Mouse (Mus musculus): ENCODE data around the gene Tgds. TPM values are rescaled to one million over a fixed set of nuclear protein-coding genes. Genes with fewer than 3 reads are reported as not detected.

Gene Tgds
- polyA plus RNA-seq, 1 experiment = 8.3 TPM

DNA sequence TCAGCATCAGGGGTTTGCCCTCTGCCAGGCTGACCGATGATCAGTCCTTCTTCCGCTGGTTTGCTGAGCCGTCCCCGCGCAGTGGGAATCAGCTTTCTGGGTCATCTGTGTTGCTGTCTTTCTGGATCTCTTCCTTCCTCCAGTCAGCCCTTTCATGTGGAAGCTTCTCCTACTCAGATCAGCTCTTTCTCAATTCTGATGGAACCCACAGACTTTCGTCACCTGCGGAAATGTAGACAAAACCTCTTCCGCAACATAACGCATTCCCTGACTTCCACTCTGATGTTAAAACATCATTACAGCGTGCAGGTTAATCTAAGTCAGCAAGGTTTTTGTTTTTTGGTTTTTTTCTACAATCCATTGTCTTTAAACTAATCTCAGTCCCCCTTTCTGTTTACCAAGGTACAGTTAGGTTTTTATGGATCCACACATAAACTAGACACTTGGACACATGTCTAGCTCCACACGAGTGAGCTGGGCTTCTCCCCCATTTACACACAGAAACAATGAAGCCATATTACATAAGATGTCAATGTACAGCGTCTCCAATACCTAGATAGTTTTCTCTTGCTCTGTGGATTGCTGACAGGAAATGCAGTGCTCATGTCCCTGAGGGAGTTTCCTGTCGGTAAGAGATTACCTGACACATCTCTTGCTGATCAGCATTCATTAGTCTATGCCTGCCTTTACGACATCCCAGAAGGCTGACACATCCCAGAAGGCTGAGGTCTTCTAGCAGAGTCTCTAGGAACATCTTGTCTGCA, 31.1 kb downstream of the Tgds start:
- TF ChIP-seq POLR2A (IDR thresholded peaks at IDR 0.05; ENCODE audit: extremely low read depth, insufficient read depth, low read length) (no peak), CTCF (IDR thresholded peaks at IDR 0.05; ENCODE audit: extremely low read depth, insufficient read depth, low read length) (no peak)
- no peaks in the 10 kb centered on the region for H3K4me1 ChIP-seq (ENCODE audit: control insufficient read depth, insufficient read depth, low read length)

DNA sequence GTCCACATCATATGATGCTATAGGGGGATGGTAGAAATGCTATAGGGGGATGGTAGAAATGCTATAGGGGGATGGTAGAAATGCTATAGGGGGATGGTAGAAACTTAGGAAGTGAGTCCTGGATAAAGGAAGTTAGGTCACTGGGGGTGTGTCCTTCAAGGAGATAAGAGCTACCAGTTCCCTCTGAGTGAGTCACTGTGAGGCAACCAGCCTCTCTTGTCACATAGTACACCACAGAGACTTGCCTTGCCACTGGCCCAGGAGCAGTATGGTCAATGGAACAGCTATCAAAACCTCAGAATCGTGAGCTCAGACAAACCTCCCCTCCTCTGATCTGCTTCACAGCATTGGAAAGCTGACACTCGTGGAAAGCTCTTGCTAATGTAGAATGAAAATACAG, 34.3 kb downstream of the Tgds start:
- Histone ChIP-seq H3K4me3 (ENCODE audit: insufficient read depth, low read length) (no peak overlapping the region), H3K4me1 (ENCODE audit: control insufficient read depth, insufficient read depth, low read length) (no peaks in the 10 kb centered on the region), H3K27ac (ENCODE audit: insufficient read depth, low read length) (no peak overlapping the region)
- TF ChIP-seq CTCF (IDR thresholded peaks at IDR 0.05; ENCODE audit: extremely low read depth, insufficient read depth, low read length) (no peak), POLR2A (IDR thresholded peaks at IDR 0.05; ENCODE audit: extremely low read depth, insufficient read depth, low read length) (no peak)

More for the DNA sequence above, 31.1 kb downstream of the Tgds start:
- no peak overlapping the region for H3K27ac ChIP-seq (ENCODE audit: insufficient read depth, low read length)
- H3K4me3 ChIP-seq (ENCODE audit: insufficient read depth, low read length) = no peak overlapping the region

DNA sequence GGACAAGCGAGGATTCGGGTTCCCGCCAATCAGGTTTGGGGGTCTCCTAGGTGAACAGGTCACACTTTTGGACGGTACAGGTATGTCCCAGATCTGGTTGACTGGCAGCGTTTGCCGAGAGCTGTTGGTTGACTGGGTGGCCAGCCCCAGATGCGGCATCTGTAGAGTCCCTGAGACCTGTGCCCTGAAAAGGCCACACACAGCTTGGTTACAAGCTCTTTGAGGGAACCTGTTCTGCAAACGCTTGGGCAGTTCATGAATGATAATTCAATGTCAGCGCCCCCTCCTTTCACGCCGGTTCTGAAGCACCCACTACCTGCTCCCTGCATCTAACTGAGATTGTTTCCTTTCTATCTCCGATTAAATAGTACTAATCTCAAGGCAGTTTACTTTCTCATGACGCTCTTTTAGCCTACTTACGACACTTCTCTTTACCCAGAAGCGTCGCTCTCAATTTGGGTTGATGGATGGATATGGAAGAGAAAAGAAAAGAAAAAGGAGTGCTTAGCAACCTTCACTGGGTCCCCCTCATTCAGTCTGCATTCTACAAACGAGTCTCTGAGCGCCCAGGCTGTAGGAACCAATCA, 42.7 kb downstream of the Tgds start:
- H3K27ac ChIP-seq (ENCODE audit: insufficient read depth, low read length) = no peak overlapping the region
- TF ChIP-seq POLR2A (IDR thresholded peaks at IDR 0.05; ENCODE audit: extremely low read depth, insufficient read depth, low read length) (no peak), CTCF (IDR thresholded peaks at IDR 0.05; ENCODE audit: extremely low read depth, insufficient read depth, low read length) (no peak)

DNA sequence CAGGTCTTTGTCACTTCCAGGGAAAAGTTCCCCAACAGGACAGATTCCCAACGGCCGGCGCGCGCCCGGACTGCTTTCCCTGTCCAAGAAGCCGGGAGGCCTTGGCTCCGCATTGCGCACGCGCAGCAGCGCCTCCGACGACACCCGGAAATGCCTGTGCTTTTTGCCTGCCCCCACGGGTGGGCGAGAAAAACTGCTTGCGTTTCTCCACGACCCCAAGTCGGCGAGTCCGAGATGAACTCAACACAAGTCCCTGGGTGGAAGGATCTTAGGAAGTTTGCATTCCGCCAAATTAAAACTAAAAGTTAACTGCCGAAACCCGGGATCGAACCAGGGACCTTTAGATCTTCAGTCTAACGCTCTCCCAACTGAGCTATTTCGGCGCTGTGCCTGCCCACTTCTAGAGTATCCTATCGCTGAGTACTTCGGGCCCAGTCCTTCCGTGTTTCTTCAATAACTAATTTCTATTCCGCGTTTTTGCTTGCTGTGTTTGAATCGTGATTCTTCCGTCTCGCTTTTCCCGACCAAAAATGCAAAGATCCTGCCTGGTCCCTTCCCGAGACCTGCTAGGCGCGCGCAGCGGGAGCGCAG, 43.2 kb downstream of the Tgds start:
- no peak overlapping the region for H3K27ac ChIP-seq (ENCODE audit: insufficient read depth, low read length)

More for the DNA sequence above, 42.7 kb downstream of the Tgds start:
- H3K4me3 ChIP-seq (ENCODE audit: insufficient read depth, low read length) = peak overlapping the region; percentile 81
- no peaks in the 10 kb centered on the region for H3K4me1 ChIP-seq (ENCODE audit: control insufficient read depth, insufficient read depth, low read length)

DNA sequence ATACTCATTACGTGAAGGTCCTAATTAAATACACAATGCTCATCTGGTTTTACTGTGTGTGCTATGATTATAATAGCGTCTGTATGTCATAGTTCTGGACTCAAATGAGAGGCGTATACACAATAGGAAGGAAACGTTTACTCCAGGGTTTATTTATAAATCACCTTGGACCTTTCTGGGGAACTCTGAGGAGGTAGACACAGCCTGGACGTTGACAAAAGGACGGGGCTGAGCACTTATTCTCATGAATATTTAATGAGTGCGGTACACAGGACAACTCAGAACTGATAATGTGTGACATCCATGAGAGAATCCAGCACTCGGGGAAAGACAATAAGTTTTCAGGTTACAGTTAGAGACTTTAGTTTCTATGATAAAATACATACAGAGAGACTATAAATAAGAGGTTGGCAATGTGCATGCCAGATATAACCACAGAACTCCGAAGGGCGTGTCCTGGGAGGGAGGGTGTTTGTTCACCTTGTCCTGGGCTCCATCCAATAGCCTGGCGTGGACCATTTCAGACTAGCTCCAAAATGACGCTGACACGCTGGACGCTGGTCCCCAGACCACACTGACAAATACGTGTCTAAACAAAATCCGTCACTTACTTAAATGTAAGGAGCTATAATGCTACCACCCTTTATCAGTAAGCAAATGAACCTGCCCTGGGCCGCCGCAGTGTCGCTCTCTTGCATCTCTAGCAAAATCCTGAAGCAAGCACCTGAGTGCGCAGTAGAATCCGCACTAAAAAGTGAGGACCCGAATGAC, 43.9 kb downstream of the Tgds start:
- H3K27ac ChIP-seq (ENCODE audit: insufficient read depth, low read length) = no peak overlapping the region
- H3K4me1 ChIP-seq (ENCODE audit: control insufficient read depth, insufficient read depth, low read length) = no peaks in the 10 kb centered on the region
- TF ChIP-seq POLR2A (IDR thresholded peaks at IDR 0.05; ENCODE audit: extremely low read depth, insufficient read depth, low read length) = no peak
- TF ChIP-seq CTCF (IDR thresholded peaks at IDR 0.05; ENCODE audit: extremely low read depth, insufficient read depth, low read length) = no peak
- H3K4me3 ChIP-seq (ENCODE audit: insufficient read depth, low read length) = peak overlapping the region; percentile 81

More for the DNA sequence above, 43.2 kb downstream of the Tgds start:
- peak overlapping the region; percentile 81 for H3K4me3 ChIP-seq (ENCODE audit: insufficient read depth, low read length)
- TF ChIP-seq POLR2A (IDR thresholded peaks at IDR 0.05; ENCODE audit: extremely low read depth, insufficient read depth, low read length) (0 out of 2 replicates have a peak, but pooled peaks have one; percentile 39), CTCF (IDR thresholded peaks at IDR 0.05; ENCODE audit: extremely low read depth, insufficient read depth, low read length) (no peak)
- H3K4me1 ChIP-seq (ENCODE audit: control insufficient read depth, insufficient read depth, low read length) = no peaks in the 10 kb centered on the region

DNA sequence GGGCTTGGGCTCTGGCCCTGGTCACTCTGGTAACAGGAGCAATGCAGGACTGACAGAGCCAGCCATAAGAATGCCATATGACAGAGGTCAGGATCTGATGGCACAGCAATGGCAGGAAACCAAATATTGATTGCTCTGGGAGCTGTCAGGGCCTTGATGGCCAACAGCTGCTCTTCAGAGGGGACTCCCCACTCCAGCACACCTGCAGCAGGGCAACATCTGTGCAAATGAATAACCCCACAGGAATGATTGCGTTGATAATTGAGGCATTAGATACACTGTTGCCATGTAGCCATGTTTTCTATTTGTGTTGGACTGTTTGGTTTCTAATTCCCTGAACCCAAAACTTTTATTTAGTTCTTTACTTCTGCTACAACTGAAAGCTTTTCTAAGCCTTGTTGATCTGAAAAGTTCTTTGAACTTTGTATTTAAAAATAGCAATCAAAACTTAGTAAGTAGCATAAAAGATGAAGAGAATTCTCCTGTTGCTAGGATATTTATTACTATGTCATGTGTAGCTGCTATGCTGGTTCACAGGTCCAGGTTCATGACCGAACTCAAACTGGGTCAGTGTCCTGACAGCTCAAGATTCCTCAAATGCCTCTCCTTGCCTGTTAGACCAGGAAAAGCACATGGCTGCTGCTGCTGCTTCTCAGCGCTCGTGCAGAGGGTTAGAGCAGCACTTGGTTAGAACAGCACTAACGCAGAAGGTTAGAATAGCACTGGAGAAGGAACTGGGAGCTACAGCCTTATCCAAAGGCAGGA, 46.1 kb downstream of the Tgds start:
- TF ChIP-seq CTCF (IDR thresholded peaks at IDR 0.05; ENCODE audit: extremely low read depth, insufficient read depth, low read length) (no peak), POLR2A (IDR thresholded peaks at IDR 0.05; ENCODE audit: extremely low read depth, insufficient read depth, low read length) (no peak)
- no peak overlapping the region for H3K27ac ChIP-seq (ENCODE audit: insufficient read depth, low read length)
- H3K4me3 ChIP-seq (ENCODE audit: insufficient read depth, low read length) = no peak overlapping the region
- H3K4me1 ChIP-seq (ENCODE audit: control insufficient read depth, insufficient read depth, low read length) = no peaks in the 10 kb centered on the region

DNA sequence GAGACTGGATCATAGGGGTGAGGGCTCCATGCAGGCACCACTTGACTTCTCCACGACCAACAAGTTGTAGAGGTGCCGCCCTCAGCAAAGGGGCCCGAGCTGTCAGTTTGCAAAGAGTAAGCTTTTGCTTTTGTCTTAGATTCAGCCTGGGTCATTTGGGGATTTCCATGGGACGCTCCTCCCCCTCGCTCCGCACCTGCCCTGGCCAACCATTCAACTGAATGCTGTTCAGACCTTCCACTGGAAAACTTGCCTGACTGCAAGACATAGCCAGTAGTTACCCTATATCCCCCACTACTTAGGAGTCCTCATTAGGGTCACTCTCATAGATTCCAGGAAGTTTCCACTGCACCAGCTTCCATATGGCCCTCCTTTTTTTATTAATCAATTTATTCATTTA, 48.7 kb downstream of the Tgds start:
- Histone ChIP-seq H3K4me1 (ENCODE audit: control insufficient read depth, insufficient read depth, low read length) (no peaks in the 10 kb centered on the region), H3K4me3 (ENCODE audit: insufficient read depth, low read length) (no peak overlapping the region), H3K27ac (ENCODE audit: insufficient read depth, low read length) (no peak overlapping the region)
- TF ChIP-seq CTCF (IDR thresholded peaks at IDR 0.05; ENCODE audit: extremely low read depth, insufficient read depth, low read length) (no peak), POLR2A (IDR thresholded peaks at IDR 0.05; ENCODE audit: extremely low read depth, insufficient read depth, low read length) (no peak)

DNA sequence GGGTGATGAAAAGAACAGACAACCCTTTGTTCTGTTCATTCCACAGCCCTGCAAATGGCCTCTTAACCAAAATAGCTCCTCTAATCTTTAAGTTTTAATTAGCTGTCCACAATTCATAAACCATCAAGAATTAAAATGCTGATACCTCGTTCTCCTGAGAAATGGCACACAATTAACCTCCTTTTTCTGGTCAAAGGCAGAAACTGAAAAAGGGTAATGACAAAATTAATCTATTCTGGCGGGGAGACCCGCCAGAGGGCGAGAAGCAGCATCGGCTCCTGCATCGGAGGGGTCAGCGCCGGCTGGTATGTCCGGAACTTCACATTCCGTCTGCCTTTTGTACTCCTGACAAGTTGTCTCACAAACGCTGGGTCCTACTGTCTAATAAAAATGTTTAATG, 51.9 kb downstream of the Tgds start:
- H3K27ac ChIP-seq (ENCODE audit: insufficient read depth, low read length) = no peak overlapping the region
- TF ChIP-seq CTCF (IDR thresholded peaks at IDR 0.05; ENCODE audit: extremely low read depth, insufficient read depth, low read length) (no peak), POLR2A (IDR thresholded peaks at IDR 0.05; ENCODE audit: extremely low read depth, insufficient read depth, low read length) (no peak)
- H3K4me3 ChIP-seq (ENCODE audit: insufficient read depth, low read length) = no peak overlapping the region
- no peaks in the 10 kb centered on the region for H3K4me1 ChIP-seq (ENCODE audit: control insufficient read depth, insufficient read depth, low read length)

DNA sequence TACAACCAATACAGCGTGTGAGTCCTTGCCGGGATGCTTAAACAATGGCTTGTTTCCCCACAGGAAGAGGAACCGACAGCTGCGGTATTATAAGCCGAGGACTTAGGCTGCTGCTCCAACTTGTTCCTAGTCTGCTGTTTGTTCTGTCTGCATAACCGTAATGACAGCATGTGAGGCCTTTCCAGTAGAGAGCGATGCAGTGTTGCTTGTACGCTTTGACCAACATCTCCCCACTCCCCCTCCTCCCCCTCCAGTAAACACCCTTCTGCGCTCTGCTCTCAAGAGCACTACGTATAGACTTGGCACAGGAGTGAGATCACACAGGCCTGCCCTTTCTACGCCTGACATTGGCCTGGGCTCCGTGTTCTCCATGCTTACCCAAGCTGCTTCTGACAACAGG, 62.5 kb downstream of the Tgds start:
- TF ChIP-seq POLR2A (IDR thresholded peaks at IDR 0.05; ENCODE audit: extremely low read depth, insufficient read depth, low read length) = no peak
- Histone ChIP-seq H3K27ac (ENCODE audit: insufficient read depth, low read length) (no peak overlapping the region), H3K4me3 (ENCODE audit: insufficient read depth, low read length) (no peak overlapping the region), H3K4me1 (ENCODE audit: control insufficient read depth, insufficient read depth, low read length) (no peaks in the 10 kb centered on the region)
